Mouse (Mus musculus) midbrain, embryonic 15.5 days (tissue): Measurements from ENCODE around the gene Prkab1. TPM values are rescaled to one million over a fixed set of nuclear protein-coding genes. Genes with fewer than 3 reads are reported as not detected.

Experiments
- ATAC-seq: fragments of 200-750 bp; cut with Nextera tagmentation; replicated peaks from 2 replicates; pipeline ENCODE4 v1.8.0; 2017; ENCODE audit warnings: moderate TSS enrichment
- H3K27ac ChIP-seq: fragments of 300-500 bp; sonication (generic); 2 replicates; pipeline ENCODE4 v1.5.1; 2015; ENCODE audit warnings: mild to moderate bottlenecking, inconsistent platforms
- H3K27me3 ChIP-seq: fragments of 300-500 bp; sonication (generic); replicated peaks from 2 replicates; pipeline ENCODE4 v1.6.1; 2015; ENCODE audit warnings: inconsistent platforms
- H3K36me3 ChIP-seq: fragments of 300-500 bp; sonication (generic); replicated peaks from 2 replicates; pipeline ENCODE4 v1.6.1; 2015; ENCODE audit warnings: inconsistent platforms
- H3K4me1 ChIP-seq: fragments of 300-500 bp; sonication (generic); 2 replicates; pipeline ENCODE4 v1.6.1; 2015; ENCODE audit warnings: inconsistent platforms
- H3K4me2 ChIP-seq: fragments of 300-500 bp; sonication (generic); 2 replicates; pipeline ENCODE4 v1.6.1; 2015; ENCODE audit warnings: inconsistent platforms, mild to moderate bottlenecking, moderate library complexity
- H3K4me3 ChIP-seq: fragments of 300-500 bp; sonication (generic); 2 replicates; pipeline ENCODE4 v1.5.1; 2015; ENCODE audit warnings: mild to moderate bottlenecking, inconsistent platforms
- H3K9ac ChIP-seq: fragments of 300-500 bp; sonication (generic); 2 replicates; pipeline ENCODE4 v1.6.1; 2015; ENCODE audit warnings: mild to moderate bottlenecking, inconsistent platforms
- H3K9me3 ChIP-seq: fragments of 300-500 bp; sonication (generic); 2 replicates; pipeline ENCODE4 v1.6.1; 2016; ENCODE audit warnings: inconsistent platforms
- WGBS: fragments of 180-500 bp; shearing (Covaris S2); methylation state at CpG from one replicate; pipeline ENCODE4 v1.1.7; 2015; ENCODE audit warnings: mixed read lengths; 5-methylcytosine and 5-hydroxymethylcytosine counted together
- polyA plus RNA-seq: library from polyadenylated mRNA; unstranded; fragments of >200 nt; fragmentation: Nextera tagmentation; extraction: Ambion mirVana; gene quantifications from 2 replicates; pipeline ENCODE4 v1.2.1, GENCODE M21; 2015

Gene Prkab1
- polyA plus RNA-seq, 1 experiment from 2014 or later, result 59.8 TPM

DNA sequence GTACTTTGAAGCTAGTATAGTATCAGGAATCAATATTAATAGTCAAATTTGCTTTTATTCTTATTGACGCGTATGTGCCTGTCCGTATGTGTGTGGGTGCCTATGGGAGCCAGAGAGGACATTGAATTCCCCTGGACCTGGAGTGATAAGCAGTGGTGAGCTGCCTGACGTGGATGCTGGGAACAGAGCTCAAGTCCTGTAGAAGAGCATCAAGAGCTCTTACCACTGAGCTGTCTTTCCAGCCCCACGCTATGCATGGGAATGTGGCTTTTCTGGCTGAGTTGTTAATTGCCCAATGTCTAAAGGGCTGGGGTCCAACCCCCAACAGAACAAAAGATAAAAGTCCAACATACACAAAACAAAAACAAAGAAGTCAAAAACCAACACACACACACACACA, 47.9 kb downstream of the Prkab1 start:
- H3K36me3 ChIP-seq, result no peaks in the 10 kb centered on the region
- no peak overlapping the region for H3K27ac ChIP-seq
- no peak overlapping the region for H3K9ac ChIP-seq
- no peaks in the 10 kb centered on the region for H3K27me3 ChIP-seq
- no peak for ATAC-seq
- no peak overlapping the region for H3K4me2 ChIP-seq
- no peaks in the 10 kb centered on the region for H3K9me3 ChIP-seq
- peaks cover 9% of the 10 kb centered on the region for H3K4me1 ChIP-seq
- H3K4me3 ChIP-seq, result no peak overlapping the region
- 90% methylated on average over 5 of the region's 5 CpGs for WGBS

DNA sequence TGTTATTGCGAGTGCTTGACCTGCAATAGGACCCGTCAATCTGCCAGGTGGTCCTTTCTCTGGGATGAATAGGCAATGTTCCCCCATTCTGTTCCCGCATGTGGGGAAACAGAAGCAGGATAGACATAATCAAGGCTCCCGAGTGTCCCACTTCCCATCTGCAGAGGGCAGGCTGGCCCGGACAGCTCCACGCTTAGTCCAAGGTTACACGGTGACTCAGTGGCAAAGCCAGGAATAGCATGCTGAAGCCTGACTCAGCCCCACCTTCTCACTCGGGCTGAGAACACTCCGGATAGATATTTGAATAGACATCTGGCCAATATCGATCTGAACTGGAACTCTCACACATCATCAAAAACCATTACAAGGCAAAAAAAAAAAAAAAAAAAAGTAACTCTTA, 48.6 kb downstream of the Prkab1 start:
- no peak overlapping the region for H3K4me3 ChIP-seq
- whole genome bisulfite sequencing, result 89% methylated on average over 10 of the region's 10 CpGs
- H3K36me3 ChIP-seq, result no peaks in the 10 kb centered on the region
- peaks cover 9% of the 10 kb centered on the region for H3K4me1 ChIP-seq
- no peak overlapping the region for H3K27ac ChIP-seq
- no peaks in the 10 kb centered on the region for H3K9me3 ChIP-seq
- no peak for ATAC-seq
- H3K9ac ChIP-seq, result no peak overlapping the region
- H3K4me2 ChIP-seq, result no peak overlapping the region
- H3K27me3 ChIP-seq, result no peaks in the 10 kb centered on the region

DNA sequence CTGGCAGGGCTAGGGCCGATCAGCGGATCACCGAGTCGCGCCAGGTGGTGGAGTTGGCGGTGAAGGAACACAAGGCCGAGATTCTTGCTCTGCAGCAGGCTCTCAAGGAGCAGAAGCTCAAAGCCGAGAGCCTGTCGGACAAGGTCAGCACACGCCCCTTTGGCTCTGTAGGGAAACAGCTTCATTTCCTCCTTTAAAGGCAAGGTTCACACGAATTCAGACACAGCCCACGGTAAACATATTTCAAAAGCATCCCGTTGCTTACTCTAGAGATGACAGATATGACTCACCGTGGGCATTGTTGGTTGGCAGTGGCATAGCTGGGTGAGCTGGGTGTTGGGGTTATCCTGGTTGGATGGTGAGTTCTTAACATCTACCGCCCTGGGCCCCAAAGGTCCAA, 53.1 kb downstream of the Prkab1 start:
- Histone ChIP-seq H3K9me3 (no peaks in the 10 kb centered on the region), H3K36me3 (no peaks in the 10 kb centered on the region), H3K4me3 (no peak overlapping the region), H3K4me1 (no peaks in the 10 kb centered on the region), H3K4me2 (no peak overlapping the region), H3K27me3 (no peaks in the 10 kb centered on the region), H3K9ac (no peak overlapping the region), H3K27ac (no peak overlapping the region)
- 92% methylated on average over 15 of the region's 15 CpGs for WGBS
- no peak for ATAC-seq

Other genes starting within 250 kb of the Prkab1 start
- gene Cit, start 179.2 kb downstream of the Prkab1 start, polyA plus RNA-seq, result 25.8 and 26.9 TPM in 2 replicates
- not detected in 2 replicates for gene Tmem233, start 58.7 kb upstream of the Prkab1 start, polyA plus RNA-seq